ENCODE assay signal across 8 mouse cellular contexts in genomic region chr17:53566161-53566918, GRCm38 (mm10). TPM values are rescaled to one million over a fixed set of nuclear protein-coding genes. Genes with fewer than 3 reads are reported as not detected.
DNase-seq lines count a peak whose midpoint lies in the region; ATAC-seq and TF ChIP-seq lines count a peak whose summit lies in the region.

Gene Kat2b, plus strand, starts transcription at chr17:53566861.

- peak in 1 of 2 experiments; percentile 40; a peak in 2 of 4 replicates for TF ChIP-seq EP300 in MEL (IDR thresholded peaks at IDR 0.05; ENCODE audit: low read depth in 1 of 2, low read length in 2 of 2)

- H3K4me2 ChIP-seq in lung, embryonic 15.5 days, result peak within 1 kb of the TSS; percentile 98

- peaks cover 26% of the 10 kb centered on the region for H3K79me2 ChIP-seq in MEL (ENCODE audit: control insufficient read depth, insufficient read depth, low read length, poor library complexity)

- H3K4me3 ChIP-seq in MEL (ENCODE audit: control insufficient read depth in 1 of 2, insufficient read depth in 1 of 2, low read depth in 2 of 2, low read length in 2 of 2), result peak within 1 kb of the TSS; percentile 83 to 92
- H3K4me3 ChIP-seq in forebrain, embryonic 10.5 days, result peak within 1 kb of the TSS; percentile 92
- peak within 1 kb of the TSS; percentile 88 for H3K4me3 ChIP-seq in lung, embryonic 15.5 days
- peak within 1 kb of the TSS; percentile 100 for H3K4me3 ChIP-seq in olfactory bulb, adult 2 months (ENCODE audit: insufficient read depth, low read depth, low read length)

- peak; percentile 76 for DNase-seq in MEL (ENCODE audit: low read depth, low spot score)
- DNase-seq in brain, adult 2 months (ENCODE audit: low read depth, low spot score), result peak; percentile 86
- DNase-seq in forebrain, embryonic 10.5 days (ENCODE audit: extremely low spot score, low spot score), result peak; percentile 37
- peak; percentile 67 to 72 for DNase-seq in heart, postnatal 14 days
- DNase-seq in kidney, postnatal 4 days, result peak; percentile 43 to 62
- DNase-seq in right cerebral cortex, postnatal 10 days (ENCODE audit: low spot score in 2 of 2), result no peak

- 2% methylated on average over 20 of the region's 20 CpGs for WGBS in forebrain, embryonic 10.5 days
- WGBS in lung, embryonic 15.5 days, result 2% methylated on average over 20 of the region's 20 CpGs
- WGBS in olfactory bulb, adult 2 months, result 3% methylated on average over 20 of the region's 20 CpGs

- TF ChIP-seq RAD21 in MEL (IDR thresholded peaks at IDR 0.05; ENCODE audit: low read depth, low read length), result no peak

- peak within 1 kb of the TSS; percentile 86 for H3K27ac ChIP-seq in MEL (ENCODE audit: control insufficient read depth, low read depth, low read length)
- peak within 1 kb of the TSS; percentile 97 for H3K27ac ChIP-seq in forebrain, embryonic 10.5 days
- H3K27ac ChIP-seq in lung, embryonic 15.5 days, result peak within 1 kb of the TSS; percentile 96
- H3K27ac ChIP-seq in olfactory bulb, adult 2 months (ENCODE audit: insufficient read depth, low read depth, low read length), result peak within 1 kb of the TSS; percentile 94

- peak within 1 kb of the TSS; percentile 98 for H3K9ac ChIP-seq in MEL (ENCODE audit: control insufficient read depth, low read depth, low read length, poor library complexity, severe bottlenecking)
- peak within 1 kb of the TSS; percentile 82 for H3K9ac ChIP-seq in lung, embryonic 15.5 days

- H3K36me3 ChIP-seq in MEL (ENCODE audit: control insufficient read depth in 1 of 2, insufficient read depth in 2 of 2, low read length in 2 of 2), result peaks cover 0 to 2% of the 10 kb centered on the region in 2 experiments; a peak in 1 of 4 replicates
- no peaks in the 10 kb centered on the region for H3K36me3 ChIP-seq in forebrain, embryonic 10.5 days (replicated peaks)
- no peaks in the 10 kb centered on the region for H3K36me3 ChIP-seq in lung, embryonic 15.5 days

- no peaks in the 10 kb centered on the region for H3K27me3 ChIP-seq in MEL (ENCODE audit: control insufficient read depth in 1 of 2, insufficient read depth in 2 of 2, low read length in 2 of 2)
- H3K27me3 ChIP-seq in forebrain, embryonic 10.5 days (ENCODE audit: poor library complexity, severe bottlenecking), result no peaks in the 10 kb centered on the region
- no peaks in the 10 kb centered on the region for H3K27me3 ChIP-seq in lung, embryonic 15.5 days

- no peak for TF ChIP-seq POLR2A in MEL (IDR thresholded peaks at IDR 0.05; ENCODE audit: control insufficient read depth in 1 of 2, insufficient read depth in 1 of 2, low read depth in 1 of 2, low read length in 2 of 2, poor library complexity in 1 of 2)
- no peak for TF ChIP-seq POLR2A in olfactory bulb, adult 2 months (IDR thresholded peaks at IDR 0.05; ENCODE audit: insufficient read depth, low read depth, low read length)

- no peak; a peak in 1 of 6 replicates for TF ChIP-seq CTCF in MEL (IDR thresholded peaks at IDR 0.05 in 2 of 3, conservative IDR thresholded peaks at IDR 0.05 in 1 of 3; ENCODE audit: control insufficient read depth in 1 of 3, insufficient read depth in 1 of 3, low read depth in 2 of 3, low read length in 3 of 3, poor library complexity in 1 of 3, severe bottlenecking in 1 of 3)
- TF ChIP-seq CTCF in olfactory bulb, adult 2 months (IDR thresholded peaks at IDR 0.05; ENCODE audit: insufficient read depth, low read depth, low read length), result no peak

- no peaks in the 10 kb centered on the region for H3K9me3 ChIP-seq in MEL (replicated peaks; ENCODE audit: insufficient read depth, low read length)
- no peaks in the 10 kb centered on the region for H3K9me3 ChIP-seq in forebrain, embryonic 10.5 days
- H3K9me3 ChIP-seq in lung, embryonic 15.5 days, result no peaks in the 10 kb centered on the region

- no peak for ATAC-seq in lung, embryonic 15.5 days (ENCODE audit: borderline replicate concordance, extremely low read depth, low FRiP score, low TSS enrichment)

- peaks cover 0 to 8% of the 10 kb centered on the region in 2 experiments; a peak in 3 of 4 replicates for H3K4me1 ChIP-seq in MEL (ENCODE audit: control insufficient read depth in 1 of 2, insufficient read depth in 2 of 2, low read length in 2 of 2)
- H3K4me1 ChIP-seq in forebrain, embryonic 10.5 days, result peaks cover 36% of the 10 kb centered on the region
- peaks cover 30% of the 10 kb centered on the region for H3K4me1 ChIP-seq in lung, embryonic 15.5 days
- H3K4me1 ChIP-seq in olfactory bulb, adult 2 months (ENCODE audit: control insufficient read depth, insufficient read depth, low read length), result peaks cover 6% of the 10 kb centered on the region

- intact Hi-C loops in heart, postnatal 14 days (cut with DNase I), result loop anchor here (2.0 to 5.0 kb wide), 4 partner anchors 54 to 124 kb away; partner anchors contain the start of gene Rab5a

TF ChIP-seq in MEL, 35 proteins besides CTCF, POLR2A, EP300 and RAD21:
- no peak for TF ChIP-seq POLR2AphosphoS2 (IDR thresholded peaks at IDR 0.05; ENCODE audit: low read length)
- TF ChIP-seq ZKSCAN1 (IDR thresholded peaks at IDR 0.05; ENCODE audit: low read depth, low read length), result no peak; the same call in 1 of the 2 replicates
- TF ChIP-seq ETS1 (IDR thresholded peaks at IDR 0.05; ENCODE audit: low read depth, low read length), result peak; percentile 59
- no peak for TF ChIP-seq ELF1 (IDR thresholded peaks at IDR 0.05; ENCODE audit: low read depth, low read length)
- TF ChIP-seq MYB (IDR thresholded peaks at IDR 0.05; ENCODE audit: low read depth, low read length), result no peak
- peak; percentile 61; the same call in 1 of the 2 replicates for TF ChIP-seq RCOR1 (IDR thresholded peaks at IDR 0.05; ENCODE audit: low read depth, low read length)
- peak; percentile 58 for TF ChIP-seq MXI1 (IDR thresholded peaks at IDR 0.05; ENCODE audit: low read depth, low read length)
- peak; percentile 88 for TF ChIP-seq SIN3A (IDR thresholded peaks at IDR 0.05; ENCODE audit: low read length)
- TF ChIP-seq CHD1 (IDR thresholded peaks at IDR 0.05; ENCODE audit: low read depth, low read length), result no peak
- TF ChIP-seq NELFE (IDR thresholded peaks at IDR 0.05; ENCODE audit: low read depth, low read length), result peak; percentile 16; the same call in 1 of the 2 replicates
- TF ChIP-seq MYC (IDR thresholded peaks at IDR 0.05; ENCODE audit: low read depth, low read length), result no peak
- no peak for TF ChIP-seq ZC3H11A (IDR thresholded peaks at IDR 0.05; ENCODE audit: low read depth, low read length)
- no peak for TF ChIP-seq MAFK (IDR thresholded peaks at IDR 0.05; ENCODE audit: borderline replicate concordance, low read depth, low read length)
- TF ChIP-seq E2F4 (IDR thresholded peaks at IDR 0.05; ENCODE audit: borderline replicate concordance, low read depth, low read length), result no peak
- TF ChIP-seq ZNF384 (IDR thresholded peaks at IDR 0.05; ENCODE audit: low read depth, low read length), result peak; percentile 97
- TF ChIP-seq MAX (IDR thresholded peaks at IDR 0.05; ENCODE audit: low read length), result no peak; the same call in 1 of the 2 replicates
- TF ChIP-seq TBP (IDR thresholded peaks at IDR 0.05; ENCODE audit: low read depth, low read length), result peak; percentile 39; the same call in 1 of the 2 replicates

RNA-seq across cellular contexts. Expression of gene Kat2b, which starts in this region (rescaled TPM):
- total RNA-seq in MEL (2012; rRNA removed), result 6.2 and 6.4 TPM in 2 replicates
- 1 to 10 TPM in 1 of 2 experiments, not detected in 1; 7.4 TPM for polyA plus RNA-seq in MEL (2012; ENCODE audit: insufficient read depth in 1 of 2, insufficient read length in 2 of 2, low read depth in 1 of 2, low replicate concordance in 2 of 2, missing spikeins in 1 of 2)
- polyA plus RNA-seq in forebrain, embryonic 10.5 days (2016; fragmentation: Nextera tagmentation; extraction: Ambion mirVana), result 2.1 and 2.8 TPM in 2 replicates
- total RNA-seq in heart, postnatal 14 days (2021), result 10 to 100 TPM; 73.5 to 91.5 TPM
- polyA plus RNA-seq in lung, embryonic 15.5 days (2015; fragmentation: Nextera tagmentation; extraction: Ambion mirVana), result 5.6 and 6.4 TPM in 2 replicates
- polyA plus RNA-seq in olfactory bulb, adult 2 months (2012; ENCODE audit: insufficient read depth, insufficient read length, low replicate concordance, missing spikeins), result not detected in 2 replicates

Comparison
In these comparisons a context has a peak if more than half of its experiments do, and no peak if none do; other contexts are left out.
1. RNA of gene Kat2b (total RNA-seq): 73.5 to 91.5 TPM in heart, postnatal 14 days; 6.2 to 6.4 TPM in MEL; every median in the first group is over 10 times any median in the second.
2. DNase-seq: peak in MEL (single experiment), brain, adult 2 months (single experiment), forebrain, embryonic 10.5 days (single experiment), heart, postnatal 14 days (2 of 2) and kidney, postnatal 4 days (2 of 2); none in right cerebral cortex, postnatal 10 days (0 of 2).
3. Peak in every context shown above with its lines, with median percentiles within 50 percentile points of each other: H3K27ac ChIP-seq and H3K4me3 ChIP-seq.